Mouse (Mus musculus): ENCODE results near the gene Hsd11b1. TPM values are rescaled to one million over a fixed set of nuclear protein-coding genes. Genes with fewer than 3 reads are reported as not detected.

Gene Hsd11b1
- polyA plus RNA-seq, 1 experiment from 2014 or later = 1.2 TPM

- Histone ChIP-seq H3K27ac (ENCODE audit: low read length) (no peak overlapping the region), H3K4me1 (ENCODE audit: control insufficient read depth, insufficient read depth, low read length) (peaks cover 3% of the 10 kb centered on the region; the same call in 1 of the 2 replicates), H3K27me3 (ENCODE audit: control insufficient read depth, insufficient read depth, low read length) (no peaks in the 10 kb centered on the region), H3K9ac (replicated peaks; ENCODE audit: low read depth, low read length) (no peak overlapping the region), H3K36me3 (ENCODE audit: control insufficient read depth, insufficient read depth, low read length) (no peaks in the 10 kb centered on the region), H3K4me3 (ENCODE audit: low read depth, low read length) (no peak overlapping the region), H3K4me2 (replicated peaks; ENCODE audit: low read depth, low read length) (no peak overlapping the region), H3K9me3 (ENCODE audit: control insufficient read depth, low read depth, low read length) (no peaks in the 10 kb centered on the region)
- no peak for ATAC-seq (ENCODE audit: insufficient number of reproducible peaks, insufficient read depth, low FRiP score, low read depth)
- 46% methylated on average over 10 of the region's 10 CpGs for WGBS
Observed at GRCm38 (mm10) chr1:193243571-193244193, 20.2 kb downstream of the Hsd11b1 start.

DNA sequence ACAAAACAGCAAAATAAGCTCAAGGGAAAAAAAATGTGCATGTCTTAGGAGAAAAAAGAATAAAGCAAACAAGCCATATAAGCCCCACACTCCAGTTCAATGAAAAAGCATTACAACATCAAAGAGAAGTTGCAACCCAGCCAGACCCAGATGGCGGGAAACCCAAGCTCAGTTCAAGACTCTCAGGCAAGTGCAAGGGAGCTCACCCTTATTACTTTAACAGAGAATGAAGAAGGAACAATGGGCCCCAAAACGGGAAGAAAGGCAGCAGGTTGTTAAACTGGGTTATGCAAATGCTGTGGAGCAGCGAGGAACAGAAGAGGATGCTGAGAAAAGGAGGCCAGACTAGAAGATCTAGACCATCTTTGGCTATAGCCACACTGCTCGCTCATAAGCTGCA lies 21.0 kb downstream of the Hsd11b1 start:
- no peak for ATAC-seq (ENCODE audit: insufficient number of reproducible peaks, insufficient read depth, low FRiP score, low read depth)
- H3K27me3 ChIP-seq (ENCODE audit: control insufficient read depth, insufficient read depth, low read length) = no peaks in the 10 kb centered on the region
- no peak overlapping the region for H3K9ac ChIP-seq (replicated peaks; ENCODE audit: low read depth, low read length)
- H3K9me3 ChIP-seq (ENCODE audit: control insufficient read depth, low read depth, low read length) = no peaks in the 10 kb centered on the region
- H3K27ac ChIP-seq (ENCODE audit: low read length) = no peak overlapping the region
- no peaks in the 10 kb centered on the region for H3K36me3 ChIP-seq (ENCODE audit: control insufficient read depth, insufficient read depth, low read length)
- H3K4me2 ChIP-seq (replicated peaks; ENCODE audit: low read depth, low read length) = no peak overlapping the region
- WGBS = 69% methylated on average over 4 of the region's 4 CpGs
- H3K4me3 ChIP-seq (ENCODE audit: low read depth, low read length) = no peak overlapping the region
- H3K4me1 ChIP-seq (ENCODE audit: control insufficient read depth, insufficient read depth, low read length) = peaks cover 3% of the 10 kb centered on the region; the same call in 1 of the 2 replicates

DNA sequence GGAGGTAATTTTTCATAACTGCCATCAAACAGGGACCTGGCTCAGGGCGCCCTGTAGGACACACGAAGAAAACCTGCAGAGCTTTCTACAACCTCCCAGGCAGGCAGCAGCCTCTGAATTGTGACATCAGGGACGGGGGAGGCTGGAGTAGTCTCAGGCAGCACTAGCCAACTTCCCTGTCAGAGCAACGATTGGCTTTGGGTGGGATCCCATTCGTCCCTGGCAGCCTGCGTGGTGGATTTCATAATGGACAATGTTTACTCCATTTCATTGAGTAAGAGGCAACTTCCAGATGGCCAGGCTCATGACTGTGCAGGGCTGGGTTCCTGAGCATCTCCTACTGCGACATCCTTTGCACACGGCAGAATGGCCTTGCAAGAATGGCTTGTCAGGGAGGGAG lies 21.6 kb downstream of the Hsd11b1 start:
- no peak overlapping the region for H3K27ac ChIP-seq (ENCODE audit: low read length)
- 46% methylated on average over 8 of the region's 8 CpGs for WGBS
- no peak for ATAC-seq (ENCODE audit: insufficient number of reproducible peaks, insufficient read depth, low FRiP score, low read depth)

GRCm38 (mm10) chr1:193241436-193241835 lies 22.4 kb downstream of the Hsd11b1 start:
- H3K4me1 ChIP-seq (ENCODE audit: control insufficient read depth, insufficient read depth, low read length) = peaks cover 3% of the 10 kb centered on the region; the same call in 1 of the 2 replicates
- H3K9me3 ChIP-seq (ENCODE audit: control insufficient read depth, low read depth, low read length) = no peaks in the 10 kb centered on the region
- H3K4me2 ChIP-seq (replicated peaks; ENCODE audit: low read depth, low read length) = no peak overlapping the region
- no peak overlapping the region for H3K27ac ChIP-seq (ENCODE audit: low read length)
- H3K9ac ChIP-seq (replicated peaks; ENCODE audit: low read depth, low read length) = no peak overlapping the region
- no peaks in the 10 kb centered on the region for H3K36me3 ChIP-seq (ENCODE audit: control insufficient read depth, insufficient read depth, low read length)
- no peaks in the 10 kb centered on the region for H3K27me3 ChIP-seq (ENCODE audit: control insufficient read depth, insufficient read depth, low read length)
- ATAC-seq (ENCODE audit: insufficient number of reproducible peaks, insufficient read depth, low FRiP score, low read depth) = no peak
- WGBS = 81% methylated on average over 4 of the region's 4 CpGs
- H3K4me3 ChIP-seq (ENCODE audit: low read depth, low read length) = no peak overlapping the region

More for the DNA sequence above, 21.6 kb downstream of the Hsd11b1 start:
- H3K4me2 ChIP-seq (replicated peaks; ENCODE audit: low read depth, low read length) = no peak overlapping the region
- H3K36me3 ChIP-seq (ENCODE audit: control insufficient read depth, insufficient read depth, low read length) = no peaks in the 10 kb centered on the region
- H3K4me1 ChIP-seq (ENCODE audit: control insufficient read depth, insufficient read depth, low read length) = peaks cover 3% of the 10 kb centered on the region; the same call in 1 of the 2 replicates
- no peaks in the 10 kb centered on the region for H3K9me3 ChIP-seq (ENCODE audit: control insufficient read depth, low read depth, low read length)
- H3K9ac ChIP-seq (replicated peaks; ENCODE audit: low read depth, low read length) = no peak overlapping the region
- no peak overlapping the region for H3K4me3 ChIP-seq (ENCODE audit: low read depth, low read length)
- no peaks in the 10 kb centered on the region for H3K27me3 ChIP-seq (ENCODE audit: control insufficient read depth, insufficient read depth, low read length)

DNA sequence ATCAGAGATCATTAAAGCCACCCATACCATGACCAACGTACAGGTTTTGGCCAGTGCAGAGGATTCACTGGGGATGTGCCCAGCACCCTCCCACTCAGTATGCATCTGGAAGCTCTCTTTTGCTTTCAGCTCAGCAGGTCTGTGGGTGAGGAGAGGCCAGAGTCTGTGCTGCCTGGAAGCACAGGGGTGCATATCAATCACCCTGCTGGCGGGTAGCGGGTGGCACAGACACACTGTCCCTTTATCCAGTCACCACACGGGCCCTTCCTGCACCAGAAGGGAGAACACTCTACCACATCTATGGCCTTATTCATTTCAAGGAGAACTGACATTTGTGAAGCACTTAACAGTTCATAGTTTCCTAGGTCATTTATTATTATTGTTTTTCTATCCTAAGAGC lies 25.4 kb downstream of the Hsd11b1 start:
- no peak overlapping the region for H3K27ac ChIP-seq (ENCODE audit: low read length)
- H3K9me3 ChIP-seq (ENCODE audit: control insufficient read depth, low read depth, low read length) = no peaks in the 10 kb centered on the region
- H3K9ac ChIP-seq (replicated peaks; ENCODE audit: low read depth, low read length) = no peak overlapping the region
- ATAC-seq (ENCODE audit: insufficient number of reproducible peaks, insufficient read depth, low FRiP score, low read depth) = no peak
- H3K27me3 ChIP-seq (ENCODE audit: control insufficient read depth, insufficient read depth, low read length) = no peaks in the 10 kb centered on the region
- no peak overlapping the region for H3K4me3 ChIP-seq (ENCODE audit: low read depth, low read length)
- peaks cover 3% of the 10 kb centered on the region; the same call in 1 of the 2 replicates for H3K4me1 ChIP-seq (ENCODE audit: control insufficient read depth, insufficient read depth, low read length)
- 36% methylated on average over 4 of the region's 4 CpGs for WGBS
- no peak overlapping the region for H3K4me2 ChIP-seq (replicated peaks; ENCODE audit: low read depth, low read length)
- no peaks in the 10 kb centered on the region for H3K36me3 ChIP-seq (ENCODE audit: control insufficient read depth, insufficient read depth, low read length)

DNA sequence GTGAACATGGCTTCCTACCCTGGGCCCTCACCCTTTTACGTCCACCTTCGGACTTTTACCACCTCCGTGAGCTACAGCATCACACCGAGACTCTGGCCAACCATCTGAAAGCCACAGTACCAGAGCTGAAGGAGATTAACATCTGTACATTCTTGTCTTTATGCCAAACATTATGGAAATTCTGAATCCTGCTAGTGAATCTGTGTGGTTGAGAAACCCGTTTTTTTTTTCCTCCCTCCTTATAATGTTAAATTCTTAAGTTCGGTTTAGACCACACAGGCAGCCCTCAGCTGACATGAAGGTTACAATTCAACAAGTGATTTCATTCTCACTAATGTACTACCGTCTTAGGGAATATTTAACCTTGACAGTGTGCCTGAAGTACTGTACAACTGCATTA lies 28.9 kb downstream of the Hsd11b1 start:
- 56% methylated on average over 7 of the region's 7 CpGs for WGBS
- Histone ChIP-seq H3K4me2 (replicated peaks; ENCODE audit: low read depth, low read length) (no peak overlapping the region), H3K9me3 (ENCODE audit: control insufficient read depth, low read depth, low read length) (no peaks in the 10 kb centered on the region), H3K36me3 (ENCODE audit: control insufficient read depth, insufficient read depth, low read length) (no peaks in the 10 kb centered on the region), H3K27me3 (ENCODE audit: control insufficient read depth, insufficient read depth, low read length) (no peaks in the 10 kb centered on the region), H3K4me1 (ENCODE audit: control insufficient read depth, insufficient read depth, low read length) (no peaks in the 10 kb centered on the region), H3K27ac (ENCODE audit: low read length) (no peak overlapping the region), H3K4me3 (ENCODE audit: low read depth, low read length) (no peak overlapping the region), H3K9ac (replicated peaks; ENCODE audit: low read depth, low read length) (no peak overlapping the region)
- no peak for ATAC-seq (ENCODE audit: insufficient number of reproducible peaks, insufficient read depth, low FRiP score, low read depth)

GRCm38 (mm10) chr1:193234130-193234645 lies 29.7 kb downstream of the Hsd11b1 start:
- WGBS = 95% methylated on average over 2 of the region's 2 CpGs
- Histone ChIP-seq H3K4me2 (replicated peaks; ENCODE audit: low read depth, low read length) (no peak overlapping the region), H3K4me3 (ENCODE audit: low read depth, low read length) (no peak overlapping the region), H3K9ac (replicated peaks; ENCODE audit: low read depth, low read length) (no peak overlapping the region), H3K9me3 (ENCODE audit: control insufficient read depth, low read depth, low read length) (no peaks in the 10 kb centered on the region), H3K36me3 (ENCODE audit: control insufficient read depth, insufficient read depth, low read length) (no peaks in the 10 kb centered on the region), H3K27me3 (ENCODE audit: control insufficient read depth, insufficient read depth, low read length) (no peaks in the 10 kb centered on the region), H3K4me1 (ENCODE audit: control insufficient read depth, insufficient read depth, low read length) (no peaks in the 10 kb centered on the region), H3K27ac (ENCODE audit: low read length) (no peak overlapping the region)
- ATAC-seq (ENCODE audit: insufficient number of reproducible peaks, insufficient read depth, low FRiP score, low read depth) = no peak

GRCm38 (mm10) chr1:193232732-193233131 lies 31.1 kb downstream of the Hsd11b1 start:
- no peaks in the 10 kb centered on the region for H3K9me3 ChIP-seq (ENCODE audit: control insufficient read depth, low read depth, low read length)
- no peak overlapping the region for H3K9ac ChIP-seq (replicated peaks; ENCODE audit: low read depth, low read length)
- no peak overlapping the region for H3K27ac ChIP-seq (ENCODE audit: low read length)
- ATAC-seq (ENCODE audit: insufficient number of reproducible peaks, insufficient read depth, low FRiP score, low read depth) = no peak
- H3K4me2 ChIP-seq (replicated peaks; ENCODE audit: low read depth, low read length) = no peak overlapping the region
- no peaks in the 10 kb centered on the region for H3K4me1 ChIP-seq (ENCODE audit: control insufficient read depth, insufficient read depth, low read length)
- no peaks in the 10 kb centered on the region for H3K27me3 ChIP-seq (ENCODE audit: control insufficient read depth, insufficient read depth, low read length)
- WGBS = 82% methylated on average over 2 of the region's 2 CpGs
- H3K4me3 ChIP-seq (ENCODE audit: low read depth, low read length) = no peak overlapping the region
- no peaks in the 10 kb centered on the region for H3K36me3 ChIP-seq (ENCODE audit: control insufficient read depth, insufficient read depth, low read length)

- H3K27ac ChIP-seq (ENCODE audit: low read length) = no peak overlapping the region
- ATAC-seq (ENCODE audit: insufficient number of reproducible peaks, insufficient read depth, low FRiP score, low read depth) = no peak
- WGBS = 39% methylated on average over 5 of the region's 5 CpGs
Observed at GRCm38 (mm10) chr1:193230935-193231334, 32.9 kb downstream of the Hsd11b1 start.

More at GRCm38 (mm10) chr1:193230935-193231334, 32.9 kb downstream of the Hsd11b1 start:
- Histone ChIP-seq H3K4me2 (replicated peaks; ENCODE audit: low read depth, low read length) (no peak overlapping the region), H3K27me3 (ENCODE audit: control insufficient read depth, insufficient read depth, low read length) (no peaks in the 10 kb centered on the region), H3K4me1 (ENCODE audit: control insufficient read depth, insufficient read depth, low read length) (no peaks in the 10 kb centered on the region), H3K36me3 (ENCODE audit: control insufficient read depth, insufficient read depth, low read length) (no peaks in the 10 kb centered on the region), H3K9ac (replicated peaks; ENCODE audit: low read depth, low read length) (no peak overlapping the region), H3K4me3 (ENCODE audit: low read depth, low read length) (no peak overlapping the region), H3K9me3 (ENCODE audit: control insufficient read depth, low read depth, low read length) (no peaks in the 10 kb centered on the region)

Data from stomach, embryonic 14.5 days (tissue).